Comparison of ENCODE assay signal across 9 mouse cellular contexts in genomic region chr8:122769251-122770058, GRCm38 (mm10). TPM values are rescaled to one million over a fixed set of nuclear protein-coding genes. Genes with fewer than 3 reads are reported as not detected.
A peak's percentile ranks its signal among the peaks of the same experiment; 100 is the strongest.
DNase-seq lines count a peak whose midpoint lies in the region; ATAC-seq lines count a peak whose summit lies in the region.
"Had no signal": no experiment of that assay in that cellular context is flagged by ENCODE, and none has a peak within 500 bp of the region (broad histone marks: within the 10 kb centered on the region; RNA-seq: fewer than 3 reads in every experiment).

No protein-coding gene starts in this region.

- no peaks in the 10 kb centered on the region for H3K4me1 ChIP-seq in kidney, embryonic 15.5 days

- intact Hi-C loops in heart, postnatal 25 days (cut with DNase I), result no loop called here

- no peak overlapping the region for H3K27ac ChIP-seq in kidney, embryonic 15.5 days

- no peak for ATAC-seq in kidney, embryonic 15.5 days (replicated peaks; ENCODE audit: low FRiP score)

- H3K4me2 ChIP-seq in kidney, embryonic 15.5 days, result no peak overlapping the region

- WGBS in kidney, embryonic 15.5 days, result 62% methylated on average over 24 of the region's 24 CpGs

- peaks cover 25% of the 10 kb centered on the region for H3K27me3 ChIP-seq in kidney, embryonic 15.5 days

- no peaks in the 10 kb centered on the region for H3K36me3 ChIP-seq in kidney, embryonic 15.5 days

- DNase-seq in heart, postnatal 4 days, result peak; percentile 31
- DNase-seq in heart, postnatal 25 days (ENCODE audit: low spot score), result no peak
- peak; percentile 77 for DNase-seq in cerebellum, adult 9-11 months
- peak; percentile 65 for DNase-seq in left cerebral cortex, adult 11 months (ENCODE audit: low spot score)
- peak; percentile 57 to 69 for DNase-seq in thymus, adult 18-20 months
- no peak for DNase-seq in ovary, adult 18-20 months (ENCODE audit: low spot score)
- DNase-seq in adrenal gland, postnatal 10 days, result no peak
- DNase-seq: adrenal gland, postnatal 14 days had no signal

- H3K9me3 ChIP-seq in kidney, embryonic 15.5 days (replicated peaks), result no peaks in the 10 kb centered on the region

- H3K9ac ChIP-seq in kidney, embryonic 15.5 days, result no peak overlapping the region

- no peak overlapping the region for H3K4me3 ChIP-seq in kidney, embryonic 15.5 days (replicated peaks)

RNA-seq across cellular contexts. Expression of gene Acsf3, which starts 5.8 kb away (rescaled TPM):
- 10 to 100 TPM; 23.8 to 24.9 TPM for total RNA-seq in heart, postnatal 4 days (2021)
- 10 to 100 TPM; 29.4 to 31.7 TPM for total RNA-seq in heart, postnatal 25 days (2021)
- 18.1 and 21.0 TPM in 2 replicates for polyA plus RNA-seq in kidney, embryonic 15.5 days (2015; fragmentation: Nextera tagmentation; extraction: Ambion mirVana)
- total RNA-seq in adrenal gland, postnatal 10 days (2021), result 10 to 100 TPM; 54.3 to 64.8 TPM

Comparison
In these comparisons a context has a peak if more than half of its experiments do, and no peak if none do; other contexts are left out.
1. DNase-seq: peak in heart, postnatal 4 days (single experiment), cerebellum, adult 9-11 months (single experiment), left cerebral cortex, adult 11 months (single experiment) and thymus, adult 18-20 months (2 of 2); none in heart, postnatal 25 days (single experiment), ovary, adult 18-20 months (single experiment) and adrenal gland, postnatal 10 days (single experiment).